Mouse (Mus musculus): ENCODE measurements around the gene Cmc1.

Gene Cmc1

DNA sequence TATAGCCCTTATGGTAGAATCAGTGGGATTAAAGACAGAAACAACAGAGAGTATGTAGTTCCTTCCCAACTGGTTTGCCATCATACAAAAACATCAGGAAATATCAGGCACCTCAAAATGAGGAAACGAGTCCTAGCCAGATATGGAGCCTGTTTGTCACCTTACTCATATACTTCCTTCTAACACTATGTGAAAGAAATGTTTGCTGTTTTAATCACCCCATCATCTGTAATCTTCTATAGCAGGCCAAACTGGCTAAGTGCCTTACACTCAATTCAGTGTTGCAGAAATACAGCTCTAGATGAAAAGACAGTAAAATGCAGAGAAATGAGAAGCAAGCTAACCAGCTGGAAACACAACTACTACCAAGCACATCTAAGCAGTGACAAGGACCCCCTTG, 119.7 kb downstream of the Cmc1 start:
- DNase-seq (ENCODE audit: low spot score), result no peak

DNA sequence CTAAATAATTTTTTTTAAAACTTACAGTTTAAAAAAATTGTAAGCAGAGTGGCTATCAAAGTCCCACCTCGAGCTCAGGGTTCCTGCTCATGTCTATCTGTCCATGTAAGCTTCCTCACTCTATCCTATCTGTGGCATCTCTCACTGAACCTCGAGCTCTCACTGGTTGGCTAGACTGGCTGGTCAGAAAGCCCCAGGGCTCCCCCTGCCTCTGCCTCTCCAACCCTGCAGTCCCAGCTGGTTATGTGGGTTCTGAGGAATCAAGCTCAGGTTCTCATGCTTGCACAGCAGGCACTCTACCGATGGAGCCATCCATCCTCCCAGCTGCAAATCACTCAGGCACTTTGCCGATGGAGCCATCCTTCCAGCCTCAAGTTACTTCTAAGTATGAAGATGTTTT, 120.5 kb downstream of the Cmc1 start:
- no peak for DNase-seq (ENCODE audit: low spot score)

DNA sequence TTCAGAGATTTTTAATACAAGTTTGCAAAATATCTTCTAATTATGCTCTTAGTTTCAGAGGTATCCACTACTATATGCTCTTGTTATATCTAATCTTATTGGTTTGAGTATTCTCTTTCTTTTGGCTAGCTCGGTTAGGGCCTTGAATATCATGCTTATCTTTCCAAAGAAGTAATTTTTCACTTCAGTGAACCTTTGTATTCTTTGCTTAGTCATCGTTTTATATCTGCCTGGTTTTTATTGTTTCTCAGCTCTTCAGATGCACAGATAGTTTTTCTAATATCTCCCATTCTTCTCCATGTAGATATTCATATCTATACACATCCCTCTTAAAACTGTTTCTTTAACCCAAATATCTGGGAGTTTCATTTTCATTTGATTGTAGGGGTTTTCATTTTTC, 125.0 kb downstream of the Cmc1 start:
- no peak for DNase-seq (ENCODE audit: low spot score)

Data from MN1 (cell line).